Mouse (Mus musculus) liver (tissue): Measurements from ENCODE around the gene Gab3.
"Not testable (repeated sequence)": the region's sequence is repeated elsewhere in the genome, so short reads cannot be mapped to it uniquely, and the experiment has no call there.

ENCODE experiments used
- DNase-seq: peaks from one replicate; pipeline ENCODE4 v3.0.0-alpha.2; 2020; ENCODE audit warnings: mixed read lengths

Gene Gab3

DNA sequence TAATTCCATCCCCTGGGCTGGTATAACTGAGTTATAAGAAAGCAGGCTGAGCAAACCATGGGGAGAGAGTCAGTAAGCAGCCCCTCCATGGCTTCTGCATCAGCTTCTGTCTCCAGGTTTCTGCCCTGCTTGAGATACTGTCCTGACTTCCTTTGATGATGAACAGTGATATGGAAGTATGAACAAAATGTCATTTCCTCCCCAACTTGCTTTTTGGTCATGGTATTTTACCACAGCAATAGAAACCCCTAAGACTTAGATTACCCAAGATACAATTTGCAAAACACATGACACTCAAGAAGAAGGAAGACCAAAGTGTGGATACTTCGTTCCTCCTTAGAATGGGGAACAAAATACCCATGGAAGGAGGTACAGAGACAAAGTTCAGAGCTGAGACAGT is 51.2 kb downstream of the Gab3 start:
- DNase-seq = not testable (repeated sequence)

- DNase-seq = no peak
Observed at GRCm38 (mm10) chrX:74983734-74984133, 101.5 kb downstream of the Gab3 start.

DNA sequence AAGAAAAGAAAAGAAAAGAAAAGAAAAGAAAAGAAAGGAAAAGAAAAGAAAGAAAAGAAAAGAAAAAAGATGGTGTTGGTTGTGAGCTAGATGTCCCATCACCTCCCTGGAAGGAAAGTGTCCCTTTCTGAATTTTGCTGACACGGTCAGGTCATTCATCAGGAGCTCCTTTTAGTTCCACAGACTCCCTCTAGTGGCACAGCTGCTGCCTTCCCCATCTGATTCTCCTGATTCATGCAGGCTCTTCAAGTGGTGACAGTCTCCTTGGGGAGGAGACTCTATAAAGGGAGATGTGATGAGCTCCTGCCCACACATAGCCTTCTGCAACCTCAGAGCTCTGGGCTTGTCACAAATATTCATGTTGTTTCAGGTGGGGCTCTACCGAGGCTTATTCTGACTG is 122.4 kb downstream of the Gab3 start:
- not testable (repeated sequence) for DNase-seq

GRCm38 (mm10) chrX:74959161-74959560 is 126.1 kb downstream of the Gab3 start:
- not testable (repeated sequence) for DNase-seq
